ENCODE assay signal across 28 mouse cellular contexts in the genomic region with DNA sequence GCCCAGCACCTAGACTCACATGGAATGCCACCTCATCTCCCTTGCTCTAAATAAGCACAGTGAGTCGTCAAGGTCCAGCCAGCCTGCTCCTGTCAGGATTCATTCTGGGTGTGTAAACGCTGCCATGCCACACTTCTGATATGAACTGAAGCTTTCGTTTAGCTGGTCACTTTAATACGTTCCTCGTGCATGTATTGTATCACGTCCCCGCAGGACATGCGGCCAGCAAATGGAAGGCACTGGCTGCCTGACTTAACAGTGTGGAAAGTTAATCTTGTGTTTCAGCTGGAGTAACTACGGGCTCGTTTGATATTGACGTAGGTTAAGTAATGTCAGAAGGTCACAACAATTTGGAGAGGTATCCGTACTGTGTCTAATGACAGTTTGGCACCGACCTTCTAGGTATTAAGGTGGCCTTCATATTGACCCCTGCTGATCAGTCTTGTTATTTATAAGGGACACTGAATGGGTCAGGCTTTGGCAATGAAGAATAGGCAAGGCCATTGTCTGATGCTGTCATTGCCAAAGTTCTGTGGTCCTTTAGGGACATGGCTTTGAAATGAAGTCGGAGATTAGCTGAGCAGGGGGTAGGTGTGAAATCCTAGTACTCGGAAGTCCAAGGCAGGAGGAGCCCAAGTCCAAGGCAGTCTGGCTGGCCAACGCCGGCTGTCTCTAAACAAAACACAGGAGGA.
DNase-seq lines count a peak whose midpoint lies in the region; ATAC-seq and TF ChIP-seq lines count a peak whose summit lies in the region.
"Had no signal": no experiment of that assay in that cellular context is flagged by ENCODE, and none has a peak within 500 bp of the region (broad histone marks: within the 10 kb centered on the region; RNA-seq: fewer than 3 reads in every experiment).

No protein-coding gene starts in this region.

- no peak overlapping the region for H3K9ac ChIP-seq in embryonic facial prominence, embryonic 11.5 days (replicated peaks; ENCODE audit: low read length)
- 0 out of 2 replicates have a peak overlapping the region, but pooled peaks have one; percentile 44 for H3K9ac ChIP-seq in heart, embryonic 13.5 days
- H3K9ac ChIP-seq in heart, postnatal 0 days (replicated peaks; ENCODE audit: low read depth, low read length): no peak overlapping the region
- H3K9ac ChIP-seq in heart, embryonic 12.5 days: no peak overlapping the region
- H3K9ac ChIP-seq: embryonic facial prominence, embryonic 12.5 days; embryonic facial prominence, embryonic 15.5 days; forebrain, postnatal 0 days; hindbrain, embryonic 13.5 days; intestine, embryonic 15.5 days; kidney, embryonic 15.5 days had no signal

- no peaks in the 10 kb centered on the region for H3K4me1 ChIP-seq in embryonic facial prominence, embryonic 11.5 days (ENCODE audit: control insufficient read depth, insufficient read depth, low read length)
- H3K4me1 ChIP-seq in embryonic facial prominence, embryonic 10.5 days: peaks cover 11% of the 10 kb centered on the region
- peaks cover 60% of the 10 kb centered on the region for H3K4me1 ChIP-seq in heart, embryonic 13.5 days
- H3K4me1 ChIP-seq in heart, postnatal 0 days (ENCODE audit: control insufficient read depth, insufficient read depth): peaks cover 43% of the 10 kb centered on the region
- peaks cover 49% of the 10 kb centered on the region for H3K4me1 ChIP-seq in heart, embryonic 12.5 days (replicated peaks)
- H3K4me1 ChIP-seq: intestine, embryonic 15.5 days had no signal

- 75% methylated on average over 17 of the region's 17 CpGs for WGBS in embryonic facial prominence, embryonic 11.5 days
- 85% methylated on average over 17 of the region's 17 CpGs for WGBS in embryonic facial prominence, embryonic 10.5 days
- 63% methylated on average over 17 of the region's 17 CpGs for WGBS in heart, embryonic 13.5 days
- 49% methylated on average over 17 of the region's 17 CpGs for WGBS in heart, postnatal 0 days
- 68% methylated on average over 17 of the region's 17 CpGs for WGBS in heart, embryonic 12.5 days

- H3K4me3 ChIP-seq in embryonic facial prominence, embryonic 11.5 days (ENCODE audit: low read depth, low read length): no peak overlapping the region
- no peak overlapping the region for H3K4me3 ChIP-seq in embryonic facial prominence, embryonic 10.5 days
- H3K4me3 ChIP-seq in heart, embryonic 13.5 days: no peak overlapping the region
- H3K4me3 ChIP-seq in heart, postnatal 0 days (ENCODE audit: low read depth, low read length): no peak overlapping the region
- H3K4me3 ChIP-seq in heart, embryonic 12.5 days: no peak overlapping the region
- H3K4me3 ChIP-seq: embryonic facial prominence, embryonic 12.5 days; embryonic facial prominence, embryonic 15.5 days; hindbrain, embryonic 10.5 days; hindbrain, embryonic 13.5 days; intestine, embryonic 15.5 days; kidney, embryonic 15.5 days had no signal

- H3K9me3 ChIP-seq in embryonic facial prominence, embryonic 11.5 days (replicated peaks; ENCODE audit: control insufficient read depth, low read length): no peaks in the 10 kb centered on the region
- H3K9me3 ChIP-seq in embryonic facial prominence, embryonic 10.5 days: no peaks in the 10 kb centered on the region
- no peaks in the 10 kb centered on the region for H3K9me3 ChIP-seq in heart, embryonic 13.5 days
- H3K9me3 ChIP-seq in heart, postnatal 0 days (replicated peaks; ENCODE audit: control insufficient read depth, low read length): no peaks in the 10 kb centered on the region
- H3K9me3 ChIP-seq in heart, embryonic 12.5 days (replicated peaks): no peaks in the 10 kb centered on the region
- H3K9me3 ChIP-seq: embryonic facial prominence, embryonic 12.5 days; embryonic facial prominence, embryonic 15.5 days; hindbrain, embryonic 10.5 days; hindbrain, embryonic 13.5 days; intestine, embryonic 15.5 days; kidney, embryonic 15.5 days had no signal

- TF ChIP-seq EP300 in heart, postnatal 0 days (IDR thresholded peaks at IDR 0.05; ENCODE audit: low read depth): no peak

- H3K27ac ChIP-seq in embryonic facial prominence, embryonic 11.5 days (replicated peaks; ENCODE audit: low read depth, low read length): no peak overlapping the region
- H3K27ac ChIP-seq in embryonic facial prominence, embryonic 10.5 days (replicated peaks): no peak overlapping the region
- no peak overlapping the region; the same call in 1 of the 2 replicates for H3K27ac ChIP-seq in heart, embryonic 13.5 days (replicated peaks)
- H3K27ac ChIP-seq in heart, postnatal 0 days (ENCODE audit: low read depth): peak overlapping the region; percentile 60
- H3K27ac ChIP-seq in heart, embryonic 12.5 days (ENCODE audit: poor library complexity, severe bottlenecking): no peak overlapping the region
- H3K27ac ChIP-seq: embryonic facial prominence, embryonic 12.5 days; embryonic facial prominence, embryonic 15.5 days; hindbrain, embryonic 10.5 days; hindbrain, embryonic 13.5 days; intestine, embryonic 15.5 days; kidney, embryonic 15.5 days had no signal

- 0 out of 2 replicates have a peak, but pooled peaks have one; percentile 29 for ATAC-seq in embryonic facial prominence, embryonic 11.5 days (replicated peaks; ENCODE audit: insufficient number of reproducible peaks, low FRiP score, low TSS enrichment, low read depth)
- ATAC-seq in heart, embryonic 13.5 days (ENCODE audit: extremely low read depth, insufficient number of reproducible peaks, low FRiP score, low TSS enrichment): no peak
- ATAC-seq in heart, postnatal 0 days (ENCODE audit: insufficient read depth, low read depth): no peak; the same call in 1 of the 2 replicates
- no peak for ATAC-seq in heart, embryonic 12.5 days (ENCODE audit: insufficient number of reproducible peaks, low FRiP score)
- ATAC-seq: activated CD4-positive, CD25-positive, alpha-beta regulatory T cell, adult 4 months; forebrain, embryonic 14.5 days; forebrain, postnatal 0 days; hindbrain, embryonic 16.5 days; intestine, embryonic 15.5 days had no signal

- no peak overlapping the region for H3K4me2 ChIP-seq in embryonic facial prominence, embryonic 11.5 days (ENCODE audit: low read depth, low read length)
- no peak overlapping the region for H3K4me2 ChIP-seq in heart, embryonic 13.5 days
- no peak overlapping the region for H3K4me2 ChIP-seq in heart, postnatal 0 days (ENCODE audit: low read depth, low read length)
- no peak overlapping the region for H3K4me2 ChIP-seq in heart, embryonic 12.5 days
- H3K4me2 ChIP-seq: embryonic facial prominence, embryonic 12.5 days; embryonic facial prominence, embryonic 15.5 days; hindbrain, embryonic 13.5 days; intestine, embryonic 15.5 days; kidney, embryonic 15.5 days had no signal

- no peak for DNase-seq in embryonic facial prominence, embryonic 11.5 days (ENCODE audit: low spot score)
- DNase-seq in embryonic facial prominence, embryonic 10.5 days (ENCODE audit: low spot score): no peak
- peak; percentile 30 for DNase-seq in gastrocnemius, postnatal 25 days
- no peak for DNase-seq in gastrocnemius, postnatal 10 days
- DNase-seq in heart, adult 9 months (ENCODE audit: low spot score in 2 of 2): no peak
- DNase-seq in heart, postnatal 0 days (ENCODE audit: low spot score): no peak
- DNase-seq: adrenal gland, adult 8-10 months; adrenal gland, postnatal 25 days; cerebellum, adult 11-12 months; cerebellum, adult 8-10 months; cerebellum, postnatal 10 days; cerebellum, postnatal 36 days; embryo, embryonic 11 days; forebrain, postnatal 0 days; heart, postnatal 36 days; kidney, adult 11 months; kidney, adult 8-10 months had no signal

- no peaks in the 10 kb centered on the region for H3K27me3 ChIP-seq in embryonic facial prominence, embryonic 11.5 days (ENCODE audit: control insufficient read depth, insufficient read depth, low read length)
- no peaks in the 10 kb centered on the region for H3K27me3 ChIP-seq in embryonic facial prominence, embryonic 10.5 days (replicated peaks; ENCODE audit: low read depth, poor library complexity, severe bottlenecking)
- H3K27me3 ChIP-seq in heart, embryonic 13.5 days (replicated peaks): no peaks in the 10 kb centered on the region
- H3K27me3 ChIP-seq in heart, postnatal 0 days (ENCODE audit: control insufficient read depth, insufficient read depth, low read length): no peaks in the 10 kb centered on the region
- no peaks in the 10 kb centered on the region for H3K27me3 ChIP-seq in heart, embryonic 12.5 days (replicated peaks)
- H3K27me3 ChIP-seq: embryonic facial prominence, embryonic 12.5 days; embryonic facial prominence, embryonic 15.5 days; hindbrain, embryonic 13.5 days; intestine, embryonic 15.5 days; kidney, embryonic 15.5 days had no signal

- H3K36me3 ChIP-seq in embryonic facial prominence, embryonic 11.5 days (replicated peaks; ENCODE audit: control insufficient read depth, insufficient read depth, low read depth, low read length): no peaks in the 10 kb centered on the region
- no peaks in the 10 kb centered on the region for H3K36me3 ChIP-seq in embryonic facial prominence, embryonic 10.5 days (replicated peaks)
- H3K36me3 ChIP-seq in heart, embryonic 13.5 days: no peaks in the 10 kb centered on the region
- H3K36me3 ChIP-seq in heart, postnatal 0 days (replicated peaks; ENCODE audit: control insufficient read depth, insufficient read depth, low read length): no peaks in the 10 kb centered on the region
- H3K36me3 ChIP-seq in heart, embryonic 12.5 days: no peaks in the 10 kb centered on the region
- H3K36me3 ChIP-seq: embryonic facial prominence, embryonic 12.5 days; embryonic facial prominence, embryonic 15.5 days; hindbrain, embryonic 10.5 days; hindbrain, embryonic 13.5 days; intestine, embryonic 15.5 days; kidney, embryonic 15.5 days had no signal

- TF ChIP-seq CTCF in heart, postnatal 0 days (IDR thresholded peaks at IDR 0.05; ENCODE audit: low read depth): no peak
